ENCODE assay signal across 22 mouse cellular contexts in the genomic region with DNA sequence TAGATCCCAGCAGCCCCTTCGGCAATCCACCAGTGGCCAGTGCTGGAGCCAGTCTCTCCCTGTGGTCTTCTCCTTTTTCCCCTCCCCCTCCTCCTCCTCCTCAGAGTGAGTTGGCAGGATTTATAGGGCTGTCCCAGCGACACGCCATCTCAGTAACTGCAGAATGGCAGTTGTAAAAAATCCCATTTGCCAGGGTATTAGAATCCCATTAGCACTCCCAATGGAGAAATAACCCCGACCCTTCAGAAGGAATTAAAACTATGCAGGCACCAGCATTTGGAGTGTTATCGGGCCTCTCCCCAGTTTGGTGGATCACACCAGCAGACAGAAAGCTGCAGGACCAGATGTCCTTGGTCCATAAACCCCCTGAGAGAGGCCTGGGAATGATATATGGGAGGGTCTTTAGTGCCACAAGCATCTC.
DNase-seq lines count a peak whose midpoint lies in the region; ATAC-seq lines count a peak whose summit lies in the region.
"Had no signal": no experiment of that assay in that cellular context is flagged by ENCODE, and none has a peak within 500 bp of the region (broad histone marks: within the 10 kb centered on the region; RNA-seq: fewer than 3 reads in every experiment).

No protein-coding gene starts in this region.

- 26% methylated on average over 5 of the region's 5 CpGs for WGBS in hindbrain, embryonic 13.5 days
- 43% methylated on average over 5 of the region's 5 CpGs for WGBS in hindbrain, embryonic 16.5 days
- WGBS in limb, embryonic 10.5 days, result 8% methylated on average over 5 of the region's 5 CpGs
- WGBS in neural tube, embryonic 13.5 days, result 6% methylated on average over 5 of the region's 5 CpGs

- no peak overlapping the region for H3K4me2 ChIP-seq in hindbrain, embryonic 13.5 days
- no peak overlapping the region for H3K4me2 ChIP-seq in hindbrain, embryonic 16.5 days (ENCODE audit: low read length)
- no peak overlapping the region for H3K4me2 ChIP-seq in neural tube, embryonic 13.5 days
- H3K4me2 ChIP-seq: forebrain, embryonic 15.5 days; heart, embryonic 12.5 days; stomach, embryonic 15.5 days had no signal

- peaks cover 35% of the 10 kb centered on the region for H3K4me1 ChIP-seq in hindbrain, embryonic 13.5 days (replicated peaks)
- H3K4me1 ChIP-seq in hindbrain, embryonic 16.5 days (ENCODE audit: control insufficient read depth, insufficient read depth, low read depth, low read length), result peaks cover 14% of the 10 kb centered on the region
- peaks cover 33% of the 10 kb centered on the region for H3K4me1 ChIP-seq in limb, embryonic 10.5 days
- peaks cover 49% of the 10 kb centered on the region for H3K4me1 ChIP-seq in neural tube, embryonic 13.5 days (replicated peaks)
- H3K4me1 ChIP-seq: heart, embryonic 12.5 days; megakaryocyte, embryonic 14.5 days; stomach, embryonic 15.5 days had no signal

- H3K9ac ChIP-seq in hindbrain, embryonic 13.5 days, result no peak overlapping the region
- H3K9ac ChIP-seq in hindbrain, embryonic 16.5 days (ENCODE audit: low read depth, low read length), result no peak overlapping the region
- H3K9ac ChIP-seq in neural tube, embryonic 13.5 days, result no peak overlapping the region
- H3K9ac ChIP-seq: forebrain, embryonic 15.5 days; heart, embryonic 12.5 days; liver, postnatal 0 days; stomach, embryonic 15.5 days had no signal

- no peaks in the 10 kb centered on the region for H3K9me3 ChIP-seq in hindbrain, embryonic 13.5 days
- no peaks in the 10 kb centered on the region for H3K9me3 ChIP-seq in hindbrain, embryonic 16.5 days (ENCODE audit: control insufficient read depth, low read length)
- H3K9me3 ChIP-seq in limb, embryonic 10.5 days (replicated peaks), result no peaks in the 10 kb centered on the region
- H3K9me3 ChIP-seq in neural tube, embryonic 13.5 days, result no peaks in the 10 kb centered on the region
- H3K9me3 ChIP-seq: forebrain, embryonic 15.5 days; heart, embryonic 12.5 days; stomach, embryonic 15.5 days had no signal

- H3K4me3 ChIP-seq in hindbrain, embryonic 13.5 days, result no peak overlapping the region
- no peak overlapping the region for H3K4me3 ChIP-seq in hindbrain, embryonic 16.5 days (ENCODE audit: low read length)
- H3K4me3 ChIP-seq in limb, embryonic 10.5 days, result no peak overlapping the region
- no peak overlapping the region for H3K4me3 ChIP-seq in neural tube, embryonic 13.5 days
- H3K4me3 ChIP-seq: forebrain, embryonic 15.5 days; heart, embryonic 12.5 days; megakaryocyte, embryonic 14.5 days; stomach, embryonic 15.5 days had no signal

- H3K27me3 ChIP-seq in hindbrain, embryonic 13.5 days, result no peaks in the 10 kb centered on the region
- no peaks in the 10 kb centered on the region for H3K27me3 ChIP-seq in hindbrain, embryonic 16.5 days (replicated peaks; ENCODE audit: control insufficient read depth, insufficient read depth, low read length)
- H3K27me3 ChIP-seq in limb, embryonic 10.5 days (ENCODE audit: low read depth, poor library complexity, severe bottlenecking), result peaks cover 76% of the 10 kb centered on the region
- H3K27me3 ChIP-seq in neural tube, embryonic 13.5 days, result peaks cover 9% of the 10 kb centered on the region
- H3K27me3 ChIP-seq: forebrain, embryonic 15.5 days; heart, embryonic 12.5 days; megakaryocyte, embryonic 14.5 days; stomach, embryonic 15.5 days had no signal

- H3K36me3 ChIP-seq in hindbrain, embryonic 13.5 days, result no peaks in the 10 kb centered on the region
- H3K36me3 ChIP-seq in hindbrain, embryonic 16.5 days (ENCODE audit: control insufficient read depth, insufficient read depth, low read length), result no peaks in the 10 kb centered on the region
- no peaks in the 10 kb centered on the region for H3K36me3 ChIP-seq in limb, embryonic 10.5 days
- H3K36me3 ChIP-seq in neural tube, embryonic 13.5 days, result no peaks in the 10 kb centered on the region
- H3K36me3 ChIP-seq: forebrain, embryonic 15.5 days; heart, embryonic 12.5 days; stomach, embryonic 15.5 days had no signal

- peak overlapping the region; percentile 9; the same call in 1 of the 2 replicates for H3K27ac ChIP-seq in hindbrain, embryonic 13.5 days
- no peak overlapping the region for H3K27ac ChIP-seq in hindbrain, embryonic 16.5 days (ENCODE audit: low read depth, low read length)
- H3K27ac ChIP-seq in limb, embryonic 10.5 days, result no peak overlapping the region
- peak overlapping the region; percentile 73 for H3K27ac ChIP-seq in neural tube, embryonic 13.5 days (replicated peaks)
- H3K27ac ChIP-seq: forebrain, embryonic 15.5 days; stomach, embryonic 15.5 days had no signal

- DNase-seq in embryo, embryonic 11 days, result peak; percentile 59
- DNase-seq in limb, embryonic 10.5 days (ENCODE audit: low spot score), result peak; percentile 41
- no peak for DNase-seq in layer of hippocampus, adult 18-20 months (ENCODE audit: low spot score in 2 of 2)
- DNase-seq: adrenal gland, postnatal 14 days; B cell, adult 2 months; cerebellum, adult 18-20 months; heart, postnatal 36 days; kidney, adult 9 months; liver; liver, postnatal 0 days; lung, postnatal 14 days; right cerebral cortex, postnatal 14 days; thymus, postnatal 14 days had no signal

- no peak for ATAC-seq in hindbrain, embryonic 13.5 days (ENCODE audit: low FRiP score)
- ATAC-seq in hindbrain, embryonic 16.5 days, result no peak; the same call in 1 of the 2 replicates
- peak; percentile 87 for ATAC-seq in neural tube, embryonic 13.5 days (ENCODE audit: low read depth)
- ATAC-seq in erythroid progenitor cell, adult 5-6 weeks (replicated peaks; ENCODE audit: low FRiP score, poor library complexity, severe bottlenecking), result no peak
- ATAC-seq: forebrain, embryonic 15.5 days; inflammation-experienced regulatory T-cells, adult 6 months; liver, postnatal 0 days had no signal

Comparison
In these comparisons a context has a peak if more than half of its experiments do, and no peak if none do; other contexts are left out.
1. H3K27ac ChIP-seq: peak in hindbrain, embryonic 13.5 days (single experiment) and neural tube, embryonic 13.5 days (single experiment); none in hindbrain, embryonic 16.5 days (single experiment) and limb, embryonic 10.5 days (single experiment).
2. DNase-seq: peak in embryo, embryonic 11 days (single experiment) and limb, embryonic 10.5 days (single experiment); none in layer of hippocampus, adult 18-20 months (0 of 2).